Mouse (Mus musculus): ENCODE measurements around the gene Snap47.

DNA sequence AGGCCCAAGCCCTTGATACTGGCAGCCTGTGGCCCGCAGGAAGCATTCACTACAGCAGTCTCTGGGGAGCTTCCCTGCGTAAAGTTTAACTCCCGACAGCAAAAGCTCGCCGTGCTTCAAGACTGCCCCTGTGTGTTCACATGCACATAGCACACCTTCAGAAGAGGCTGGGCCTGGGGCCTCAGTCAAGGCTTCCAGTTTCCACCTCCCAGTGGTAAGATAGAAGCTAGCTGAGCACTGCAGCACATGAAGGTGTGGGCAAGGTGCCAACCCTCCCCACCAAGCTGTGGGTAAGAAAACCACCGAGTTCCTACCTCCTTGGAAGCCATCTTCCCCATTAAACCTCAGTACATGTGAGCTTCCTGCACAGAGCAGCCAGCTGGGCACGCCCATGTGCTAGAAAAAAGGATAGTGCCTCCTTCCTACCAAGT lies 25.3 kb downstream of the Snap47 start:
- TF ChIP-seq CTCF (IDR thresholded peaks at IDR 0.05; ENCODE audit: low read depth, low read length) (0 out of 2 replicates have a peak, but pooled peaks have one; percentile 10), POLR2A (IDR thresholded peaks at IDR 0.05; ENCODE audit: borderline replicate concordance, low read depth, low read length) (no peak)

Data from bone marrow macrophage, adult 2 months (primary cell).